Mouse (Mus musculus): ENCODE results near the gene Gemin7. TPM values are rescaled to one million over a fixed set of nuclear protein-coding genes. Genes with fewer than 3 reads are reported as not detected.
"Not testable (repeated sequence)": the region's sequence is repeated elsewhere in the genome, so short reads cannot be mapped to it uniquely, and the experiment has no call there.

Gemin7 gene
- polyA plus RNA-seq, 1 experiment = 94.7 TPM

GRCm38 (mm10) chr7:19610969-19611368, 33.6 kb upstream of the Gemin7 start:
- H3K27me3 ChIP-seq (ENCODE audit: control insufficient read depth, insufficient read depth, low read length) = no peaks in the 10 kb centered on the region
- TF ChIP-seq CTCF (IDR thresholded peaks at IDR 0.05; ENCODE audit: extremely low read depth, insufficient read depth, insufficient read length, insufficient replicate concordance) = no peak
- no peak for TF ChIP-seq POLR2A (IDR thresholded peaks at IDR 0.05; ENCODE audit: low read depth, low read length)
- DNase-seq (ENCODE audit: low read depth in 1 of 2, low spot score in 2 of 2) = no peak
- 85% methylated on average over 5 of the region's 5 CpGs for WGBS
- H3K27ac ChIP-seq (ENCODE audit: insufficient read depth, low read length) = no peak overlapping the region
- H3K4me3 ChIP-seq (ENCODE audit: extremely low read depth, insufficient read depth, insufficient read length) = no peak overlapping the region
- peaks cover 5% of the 10 kb centered on the region; the same call in 1 of the 2 replicates for H3K4me1 ChIP-seq (ENCODE audit: control insufficient read depth, insufficient read depth, insufficient read length)
- peaks cover 44% of the 10 kb centered on the region for H3K36me3 ChIP-seq (ENCODE audit: control insufficient read depth, insufficient read depth, low read length)

GRCm38 (mm10) chr7:19609641-19610332, 32.4 kb upstream of the Gemin7 start:
- H3K27ac ChIP-seq (ENCODE audit: insufficient read depth, low read length) = no peak overlapping the region
- TF ChIP-seq CTCF (IDR thresholded peaks at IDR 0.05; ENCODE audit: extremely low read depth, insufficient read depth, insufficient read length, insufficient replicate concordance) (no peak), POLR2A (IDR thresholded peaks at IDR 0.05; ENCODE audit: low read depth, low read length) (no peak)

GRCm38 (mm10) chr7:19607291-19607690, 29.9 kb upstream of the Gemin7 start:
- Histone ChIP-seq H3K36me3 (ENCODE audit: control insufficient read depth, insufficient read depth, low read length) (peaks cover 32% of the 10 kb centered on the region), H3K4me3 (ENCODE audit: extremely low read depth, insufficient read depth, insufficient read length) (no peak overlapping the region), H3K27me3 (ENCODE audit: control insufficient read depth, insufficient read depth, low read length) (no peaks in the 10 kb centered on the region), H3K4me1 (ENCODE audit: control insufficient read depth, insufficient read depth, insufficient read length) (0 out of 2 replicates have a peak, but pooled peaks cover 3% of the 10 kb centered on the region), H3K27ac (ENCODE audit: insufficient read depth, low read length) (no peak overlapping the region)
- no peak for DNase-seq (ENCODE audit: low read depth in 1 of 2, low spot score in 2 of 2)
- WGBS = 89% methylated on average over 5 of the region's 5 CpGs
- TF ChIP-seq CTCF (IDR thresholded peaks at IDR 0.05; ENCODE audit: extremely low read depth, insufficient read depth, insufficient read length, insufficient replicate concordance) (no peak), POLR2A (IDR thresholded peaks at IDR 0.05; ENCODE audit: low read depth, low read length) (no peak)

More at GRCm38 (mm10) chr7:19609641-19610332, 32.4 kb upstream of the Gemin7 start:
- no peak for DNase-seq (ENCODE audit: low read depth in 1 of 2, low spot score in 2 of 2)
- Histone ChIP-seq H3K36me3 (ENCODE audit: control insufficient read depth, insufficient read depth, low read length) (peaks cover 42% of the 10 kb centered on the region), H3K27me3 (ENCODE audit: control insufficient read depth, insufficient read depth, low read length) (no peaks in the 10 kb centered on the region), H3K4me1 (ENCODE audit: control insufficient read depth, insufficient read depth, insufficient read length) (no peaks in the 10 kb centered on the region), H3K4me3 (ENCODE audit: extremely low read depth, insufficient read depth, insufficient read length) (no peak overlapping the region)
- 96% methylated on average over 12 of the region's 12 CpGs for WGBS

GRCm38 (mm10) chr7:19604606-19605214, 27.3 kb upstream of the Gemin7 start:
- not testable (repeated sequence) for DNase-seq (ENCODE audit: low read depth in 1 of 2, low spot score in 2 of 2); H3K4me3 ChIP-seq (ENCODE audit: extremely low read depth, insufficient read depth, insufficient read length); H3K27me3 ChIP-seq (ENCODE audit: control insufficient read depth, insufficient read depth, low read length); H3K4me1 ChIP-seq (ENCODE audit: control insufficient read depth, insufficient read depth, insufficient read length); H3K27ac ChIP-seq (ENCODE audit: insufficient read depth, low read length)
- peaks cover 17% of the 10 kb centered on the region for H3K36me3 ChIP-seq (ENCODE audit: control insufficient read depth, insufficient read depth, low read length)
- WGBS = 56% methylated on average over 10 of the region's 10 CpGs

GRCm38 (mm10) chr7:19603849-19604605, 26.6 kb upstream of the Gemin7 start, which contains the start of gene Clasrp:
Gene Clasrp (minus strand): TSS chr7:19604486.
- Histone ChIP-seq H3K27me3 (ENCODE audit: control insufficient read depth, insufficient read depth, low read length) (no peaks in the 10 kb centered on the region), H3K36me3 (ENCODE audit: control insufficient read depth, insufficient read depth, low read length) (peaks cover 15% of the 10 kb centered on the region), H3K4me3 (ENCODE audit: extremely low read depth, insufficient read depth, insufficient read length) (peak within 1 kb of the TSS; percentile 80), H3K27ac (ENCODE audit: insufficient read depth, low read length) (peak within 1 kb of the TSS; percentile 69), H3K4me1 (ENCODE audit: control insufficient read depth, insufficient read depth, insufficient read length) (peaks cover 3% of the 10 kb centered on the region; the same call in 1 of the 2 replicates)
- under 1% methylated on average over 57 of the region's 57 CpGs for WGBS
- TF ChIP-seq POLR2A (IDR thresholded peaks at IDR 0.05; ENCODE audit: low read depth, low read length) (peak; percentile 82), CTCF (IDR thresholded peaks at IDR 0.05; ENCODE audit: extremely low read depth, insufficient read depth, insufficient read length, insufficient replicate concordance) (no peak)
- peak; percentile 86 to 98 for DNase-seq (ENCODE audit: low read depth in 1 of 2, low spot score in 2 of 2)

- TF ChIP-seq POLR2A (IDR thresholded peaks at IDR 0.05; ENCODE audit: low read depth, low read length) = no peak
- no peak for TF ChIP-seq CTCF (IDR thresholded peaks at IDR 0.05; ENCODE audit: extremely low read depth, insufficient read depth, insufficient read length, insufficient replicate concordance)
- peaks cover 15% of the 10 kb centered on the region for H3K36me3 ChIP-seq (ENCODE audit: control insufficient read depth, insufficient read depth, low read length)
- H3K4me3 ChIP-seq (ENCODE audit: extremely low read depth, insufficient read depth, insufficient read length) = no peak overlapping the region
- H3K4me1 ChIP-seq (ENCODE audit: control insufficient read depth, insufficient read depth, insufficient read length) = peaks cover 3% of the 10 kb centered on the region; the same call in 1 of the 2 replicates
- H3K27ac ChIP-seq (ENCODE audit: insufficient read depth, low read length) = no peak overlapping the region
- no peaks in the 10 kb centered on the region for H3K27me3 ChIP-seq (ENCODE audit: control insufficient read depth, insufficient read depth, low read length)
- WGBS = 81% methylated on average over 12 of the region's 12 CpGs
- no peak for DNase-seq (ENCODE audit: low read depth in 1 of 2, low spot score in 2 of 2)
Measured at GRCm38 (mm10) chr7:19603055-19603454, 25.7 kb upstream of the Gemin7 start.

All from spleen, adult 2 months (tissue).